Mouse (Mus musculus): Measurements from ENCODE around the gene Grid1. TPM values are rescaled to one million over a fixed set of nuclear protein-coding genes. Genes with fewer than 3 reads are reported as not detected.

The Grid1 gene
- polyA plus RNA-seq, 1 experiment: not detected

- no peak for TF ChIP-seq GATA1 (IDR thresholded peaks at IDR 0.05; ENCODE audit: borderline replicate concordance, low read length)
- no peak for TF ChIP-seq FLI1 (IDR thresholded peaks at IDR 0.05; ENCODE audit: low read length)
- Histone ChIP-seq H3K36me3 (replicated peaks; ENCODE audit: low read length) (no peaks in the 10 kb centered on the region), H3K4me3 (replicated peaks) (peak overlapping the region; percentile 64), H3K9me3 (peaks cover 43% of the 10 kb centered on the region), H3K27me3 (replicated peaks) (no peaks in the 10 kb centered on the region), H3K4me1 (no peaks in the 10 kb centered on the region)
Measured at GRCm38 (mm10) chr14:35026686-35027085, 206.8 kb downstream of the Grid1 start.

GRCm38 (mm10) chr14:35027501-35028140, 207.7 kb downstream of the Grid1 start:
- H3K4me1 ChIP-seq: no peaks in the 10 kb centered on the region
- H3K9me3 ChIP-seq: peaks cover 47% of the 10 kb centered on the region
- TF ChIP-seq GATA1 (IDR thresholded peaks at IDR 0.05; ENCODE audit: borderline replicate concordance, low read length) (no peak), FLI1 (IDR thresholded peaks at IDR 0.05; ENCODE audit: low read length) (no peak)
- no peak overlapping the region for H3K4me3 ChIP-seq (replicated peaks)
- H3K36me3 ChIP-seq (replicated peaks; ENCODE audit: low read length): no peaks in the 10 kb centered on the region
- H3K27me3 ChIP-seq (replicated peaks): no peaks in the 10 kb centered on the region

- no peak for TF ChIP-seq FLI1 (IDR thresholded peaks at IDR 0.05; ENCODE audit: low read length)
- TF ChIP-seq GATA1 (IDR thresholded peaks at IDR 0.05; ENCODE audit: borderline replicate concordance, low read length): no peak
- Histone ChIP-seq H3K9me3 (peaks cover 44% of the 10 kb centered on the region), H3K36me3 (replicated peaks; ENCODE audit: low read length) (no peaks in the 10 kb centered on the region), H3K4me1 (no peaks in the 10 kb centered on the region), H3K4me3 (replicated peaks) (no peak overlapping the region), H3K27me3 (replicated peaks) (no peaks in the 10 kb centered on the region)
Measured at GRCm38 (mm10) chr14:35029626-35030025, 209.7 kb downstream of the Grid1 start.

- H3K36me3 ChIP-seq (replicated peaks; ENCODE audit: low read length): no peaks in the 10 kb centered on the region
- no peak overlapping the region for H3K4me3 ChIP-seq (replicated peaks)
- peaks cover 42% of the 10 kb centered on the region for H3K9me3 ChIP-seq
- H3K4me1 ChIP-seq: no peaks in the 10 kb centered on the region
- no peak for TF ChIP-seq GATA1 (IDR thresholded peaks at IDR 0.05; ENCODE audit: borderline replicate concordance, low read length)
- no peak for TF ChIP-seq FLI1 (IDR thresholded peaks at IDR 0.05; ENCODE audit: low read length)
- H3K27me3 ChIP-seq (replicated peaks): no peaks in the 10 kb centered on the region
Measured at GRCm38 (mm10) chr14:35030271-35030670, 210.4 kb downstream of the Grid1 start.

GRCm38 (mm10) chr14:35032283-35032682, 212.4 kb downstream of the Grid1 start:
- TF ChIP-seq GATA1 (IDR thresholded peaks at IDR 0.05; ENCODE audit: borderline replicate concordance, low read length) (no peak), FLI1 (IDR thresholded peaks at IDR 0.05; ENCODE audit: low read length) (no peak)
- Histone ChIP-seq H3K27me3 (replicated peaks) (no peaks in the 10 kb centered on the region), H3K9me3 (peaks cover 32% of the 10 kb centered on the region), H3K4me1 (no peaks in the 10 kb centered on the region), H3K36me3 (replicated peaks; ENCODE audit: low read length) (no peaks in the 10 kb centered on the region), H3K4me3 (replicated peaks) (no peak overlapping the region)

DNA sequence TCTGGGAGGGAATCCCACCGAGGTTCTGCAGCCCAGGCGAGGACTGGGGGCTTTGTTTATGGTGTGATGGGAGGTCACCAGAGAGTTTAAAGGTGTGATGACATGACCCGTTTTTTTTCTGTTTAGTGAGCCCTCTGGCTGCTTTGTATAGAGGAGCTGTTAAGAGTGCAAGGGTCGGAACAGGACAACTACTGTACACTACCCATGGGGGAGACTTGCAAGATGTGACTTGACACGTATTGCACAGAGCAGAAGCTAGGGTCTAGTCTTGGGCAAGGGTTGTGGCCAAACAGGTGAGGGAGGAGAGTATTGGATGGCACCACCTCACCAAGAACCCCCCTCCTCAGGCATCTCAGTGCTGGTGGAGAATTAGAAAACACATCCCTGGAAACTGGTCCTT, 224.4 kb downstream of the Grid1 start:
- no peaks in the 10 kb centered on the region for H3K36me3 ChIP-seq (replicated peaks; ENCODE audit: low read length)
- H3K4me1 ChIP-seq: no peaks in the 10 kb centered on the region
- TF ChIP-seq FLI1 (IDR thresholded peaks at IDR 0.05; ENCODE audit: low read length): no peak
- TF ChIP-seq GATA1 (IDR thresholded peaks at IDR 0.05; ENCODE audit: borderline replicate concordance, low read length): no peak
- no peak overlapping the region for H3K4me3 ChIP-seq (replicated peaks)
- H3K9me3 ChIP-seq: peaks cover 15% of the 10 kb centered on the region
- H3K27me3 ChIP-seq (replicated peaks): no peaks in the 10 kb centered on the region

DNA sequence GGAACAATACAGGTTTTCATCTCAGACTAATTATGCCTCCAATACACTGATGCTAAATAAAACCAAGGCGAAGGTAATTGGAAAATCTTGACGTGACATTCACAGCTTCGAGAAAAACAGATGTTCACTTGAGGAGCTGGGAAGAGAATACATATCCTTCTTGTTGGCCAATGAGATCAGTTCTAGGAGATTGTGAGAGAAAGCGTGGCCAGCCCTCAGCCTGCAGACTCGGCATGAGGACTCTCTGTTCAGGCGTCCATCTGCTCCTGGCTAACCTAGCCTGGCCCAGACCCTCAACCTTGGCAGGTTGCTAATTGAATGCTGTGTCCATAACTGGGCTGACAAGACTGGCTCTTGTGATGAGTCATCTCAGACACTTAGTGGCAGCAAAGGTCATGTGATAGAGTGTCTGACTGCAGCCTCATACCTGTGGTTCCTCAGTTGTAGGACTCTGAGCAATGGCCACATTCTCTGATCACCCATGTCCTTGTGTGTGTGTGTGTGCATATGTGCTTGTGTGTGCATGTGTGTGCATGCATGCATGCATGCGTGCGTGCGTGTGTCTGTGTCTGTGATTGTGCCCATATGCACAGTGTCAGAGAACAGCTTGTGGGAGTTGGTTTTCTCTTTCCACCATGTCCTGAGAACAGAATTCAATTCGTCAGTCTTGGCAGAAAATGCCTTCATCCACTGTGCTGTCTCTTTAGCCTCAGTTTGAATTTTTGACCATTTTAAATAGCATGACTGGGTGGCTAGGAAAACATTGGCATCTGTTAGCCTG, 225.2 kb downstream of the Grid1 start:
- no peaks in the 10 kb centered on the region for H3K27me3 ChIP-seq (replicated peaks)
- peak overlapping the region; percentile 29 for H3K4me3 ChIP-seq (replicated peaks)
- H3K36me3 ChIP-seq (replicated peaks; ENCODE audit: low read length): no peaks in the 10 kb centered on the region
- H3K4me1 ChIP-seq: no peaks in the 10 kb centered on the region
- TF ChIP-seq FLI1 (IDR thresholded peaks at IDR 0.05; ENCODE audit: low read length) (no peak), GATA1 (IDR thresholded peaks at IDR 0.05; ENCODE audit: borderline replicate concordance, low read length) (no peak)
- H3K9me3 ChIP-seq: peaks cover 20% of the 10 kb centered on the region

DNA sequence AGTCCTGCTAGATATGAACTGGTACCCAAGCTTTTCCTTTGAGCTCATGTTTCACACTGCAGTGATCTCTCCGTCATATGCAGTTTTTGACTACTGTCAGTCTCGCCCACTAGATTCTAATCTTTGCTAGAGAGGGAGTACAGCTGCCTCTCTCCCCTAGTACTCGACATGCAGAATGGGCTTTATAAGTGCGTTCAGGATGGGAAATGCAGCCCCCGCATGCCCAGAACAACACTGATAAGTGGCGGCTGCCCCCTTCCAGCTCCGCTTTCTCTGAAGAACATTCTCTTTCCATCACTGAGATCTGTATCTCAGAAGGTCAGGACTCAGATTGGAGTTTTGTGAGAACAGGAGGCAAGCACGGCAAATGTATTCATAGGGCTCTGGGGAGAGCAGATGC, 229.3 kb downstream of the Grid1 start:
- H3K27me3 ChIP-seq (replicated peaks): no peaks in the 10 kb centered on the region
- H3K9me3 ChIP-seq: peaks cover 18% of the 10 kb centered on the region
- H3K4me1 ChIP-seq: no peaks in the 10 kb centered on the region
- no peak for TF ChIP-seq GATA1 (IDR thresholded peaks at IDR 0.05; ENCODE audit: borderline replicate concordance, low read length)
- TF ChIP-seq FLI1 (IDR thresholded peaks at IDR 0.05; ENCODE audit: low read length): no peak
- H3K36me3 ChIP-seq (replicated peaks; ENCODE audit: low read length): no peaks in the 10 kb centered on the region
- no peak overlapping the region for H3K4me3 ChIP-seq (replicated peaks)

- H3K4me3 ChIP-seq (replicated peaks): no peak overlapping the region
- no peaks in the 10 kb centered on the region for H3K4me1 ChIP-seq
- no peaks in the 10 kb centered on the region for H3K27me3 ChIP-seq (replicated peaks)
- TF ChIP-seq GATA1 (IDR thresholded peaks at IDR 0.05; ENCODE audit: borderline replicate concordance, low read length) (no peak), FLI1 (IDR thresholded peaks at IDR 0.05; ENCODE audit: low read length) (no peak)
- peaks cover 8% of the 10 kb centered on the region; the same call in 1 of the 2 replicates for H3K9me3 ChIP-seq
- no peaks in the 10 kb centered on the region for H3K36me3 ChIP-seq (replicated peaks; ENCODE audit: low read length)
Measured at GRCm38 (mm10) chr14:35054139-35054538, 234.2 kb downstream of the Grid1 start.

DNA sequence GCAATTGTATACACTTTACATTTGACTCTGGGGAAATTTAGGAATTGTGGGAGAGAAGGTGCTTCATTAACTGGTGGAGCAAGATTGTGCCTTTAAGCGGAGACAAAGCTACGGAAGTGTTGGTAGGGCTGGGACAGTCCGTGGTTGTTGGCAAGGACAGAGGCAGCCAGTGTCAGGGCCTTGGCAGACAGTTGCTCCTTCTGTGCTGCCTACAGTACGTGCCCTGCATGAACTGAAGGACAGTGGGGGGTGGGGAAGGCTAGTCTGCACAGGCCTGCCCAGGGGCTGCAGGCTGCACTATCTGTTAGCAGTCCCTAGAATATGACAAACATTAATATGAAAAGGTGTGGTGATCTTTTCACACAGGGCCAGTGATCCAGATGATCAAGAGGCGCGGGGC, 254.7 kb downstream of the Grid1 start:
- no peaks in the 10 kb centered on the region for H3K27me3 ChIP-seq (replicated peaks)
- H3K4me3 ChIP-seq (replicated peaks): peak overlapping the region; percentile 64
- TF ChIP-seq GATA1 (IDR thresholded peaks at IDR 0.05; ENCODE audit: borderline replicate concordance, low read length) (no peak), FLI1 (IDR thresholded peaks at IDR 0.05; ENCODE audit: low read length) (no peak)
- peaks cover 15% of the 10 kb centered on the region; the same call in 1 of the 2 replicates for H3K9me3 ChIP-seq
- no peaks in the 10 kb centered on the region for H3K36me3 ChIP-seq (replicated peaks; ENCODE audit: low read length)
- no peaks in the 10 kb centered on the region for H3K4me1 ChIP-seq
